Mouse (Mus musculus) MEL (cell line): ENCODE results near the gene Gnai3. TPM values are rescaled to one million over a fixed set of nuclear protein-coding genes. Genes with fewer than 3 reads are reported as not detected.

Experiments used
- DNase-seq: peaks from one replicate; pipeline ENCODE4 v3.0.0; 2011; ENCODE audit warnings: low read depth, low spot score
- H3K27ac ChIP-seq: 2 replicates; pipeline ENCODE4 v1.5.1; 2012; ENCODE audit warnings: low read depth, mild to moderate bottlenecking, control low read depth, low read length, moderate library complexity; ENCODE audit not compliant: control insufficient read depth
- H3K27me3 ChIP-seq, 2 experiments: fragments of 150-350 bp in 1 of 2; sonication (generic) in 1 of 2; 2 replicates each; pipeline ENCODE4 v1.6.1; 2012; ENCODE audit warnings: low read length in 2 of 2, mild to moderate bottlenecking in 2 of 2, improper control_type of control experiment in 1 of 2, moderate library complexity in 1 of 2; ENCODE audit not compliant: insufficient read depth in 2 of 2, control insufficient read depth in 1 of 2
- H3K36me3 ChIP-seq, 2 experiments: 2 replicates each; pipeline ENCODE4 v1.6.1; 2012 to 2014; ENCODE audit warnings: low read length in 2 of 2, improper control_type of control experiment in 1 of 2, inconsistent platforms in 1 of 2, mild to moderate bottlenecking in 1 of 2; ENCODE audit not compliant: insufficient read depth in 2 of 2, control insufficient read depth in 1 of 2
- H3K4me1 ChIP-seq, 2 experiments: fragments of 150-350 bp in 1 of 2; sonication (generic) in 1 of 2; 2 replicates each; pipeline ENCODE4 v1.6.1; 2012; ENCODE audit warnings: low read length in 2 of 2, improper control_type of control experiment in 1 of 2, mild to moderate bottlenecking in 1 of 2; ENCODE audit not compliant: insufficient read depth in 2 of 2, control insufficient read depth in 1 of 2
- H3K4me3 ChIP-seq, 2 experiments: fragments of 150-350 bp in 1 of 2; sonication (generic) in 1 of 2; 2 replicates each; pipeline ENCODE4 v1.5.1; 2012; ENCODE audit warnings: low read depth in 2 of 2, low read length in 2 of 2, mild to moderate bottlenecking in 2 of 2, moderate library complexity in 2 of 2, control low read depth in 1 of 2, improper control_type of control experiment in 1 of 2; ENCODE audit not compliant: control insufficient read depth in 1 of 2, insufficient read depth in 1 of 2
- H3K79me2 ChIP-seq: 2 replicates; pipeline ENCODE4 v1.6.1; 2012; ENCODE audit warnings: mild to moderate bottlenecking, low read length, moderate library complexity; ENCODE audit not compliant: control insufficient read depth, poor library complexity, insufficient read depth
- H3K9ac ChIP-seq: 2 replicates; pipeline ENCODE4 v1.6.1; 2012; ENCODE audit warnings: low read depth, mild to moderate bottlenecking, control low read depth, low read length, moderate library complexity; ENCODE audit not compliant: control insufficient read depth, poor library complexity, severe bottlenecking
- H3K9me3 ChIP-seq: fragments of 150-350 bp; sonication (generic); replicated peaks from 2 replicates; pipeline ENCODE4 v1.6.1; 2012; ENCODE audit warnings: mild to moderate bottlenecking, low read length, improper control_type of control experiment, moderate library complexity; ENCODE audit not compliant: insufficient read depth
- BHLHE40 ChIP-seq: IDR thresholded peaks from 2 replicates; pipeline ENCODE4 v1.6.1; 2012; ENCODE audit warnings: low read depth, mild to moderate bottlenecking, inconsistent platforms, low read length, improper control_type of control experiment, borderline replicate concordance
- CTCF ChIP-seq, 3 experiments: IDR thresholded peaks in 2 of 3; conservative IDR thresholded peaks in 1 of 3; 2 replicates each; pipeline ENCODE4 v1.5.1; 2011 to 2012; ENCODE audit warnings: low read length in 3 of 3, low read depth in 2 of 3, mild to moderate bottlenecking in 2 of 3, improper control_type of control experiment in 1 of 3, inconsistent platforms in 1 of 3, mixed read lengths in 1 of 3, moderate library complexity in 1 of 3; ENCODE audit not compliant: control insufficient read depth in 1 of 3, insufficient read depth in 1 of 3, poor library complexity in 1 of 3, severe bottlenecking in 1 of 3
- E2F4 ChIP-seq: IDR thresholded peaks from 2 replicates; pipeline ENCODE4 v1.6.1; 2011; ENCODE audit warnings: low read depth, low read length, improper control_type of control experiment, borderline replicate concordance
- EP300 ChIP-seq, 2 experiments: IDR thresholded peaks; 2 replicates each; pipeline ENCODE4 v1.6.1; 2011; ENCODE audit warnings: improper control_type of control experiment in 2 of 2, low read length in 2 of 2, low read depth in 1 of 2, mild to moderate bottlenecking in 1 of 2
- ETS1 ChIP-seq: IDR thresholded peaks from 2 replicates; pipeline ENCODE4 v1.6.1; 2012; ENCODE audit warnings: low read depth, mild to moderate bottlenecking, inconsistent platforms, low read length, improper control_type of control experiment, moderate library complexity
- GATA1 ChIP-seq: IDR thresholded peaks from 2 replicates; pipeline ENCODE4 v1.6.1; 2011; ENCODE audit warnings: low read depth, low read length, improper control_type of control experiment
- HCFC1 ChIP-seq: IDR thresholded peaks from 2 replicates; pipeline ENCODE4 v1.6.1; 2012; ENCODE audit warnings: low read depth, mild to moderate bottlenecking, inconsistent platforms, low read length, improper control_type of control experiment, moderate library complexity
- MAFK ChIP-seq: IDR thresholded peaks from 2 replicates; pipeline ENCODE4 v1.6.1; 2011; ENCODE audit warnings: low read depth, mild to moderate bottlenecking, low read length, improper control_type of control experiment, borderline replicate concordance
- MAZ ChIP-seq: IDR thresholded peaks from 2 replicates; pipeline ENCODE4 v1.6.1; 2012; ENCODE audit warnings: low read depth, mild to moderate bottlenecking, inconsistent platforms, low read length, improper control_type of control experiment
- MEF2A ChIP-seq: IDR thresholded peaks from 2 replicates; pipeline ENCODE4 v1.6.1; 2014; ENCODE audit warnings: low read depth, mild to moderate bottlenecking, inconsistent platforms, low read length, improper control_type of control experiment; ENCODE audit not compliant: poor library complexity, insufficient replicate concordance, severe bottlenecking; ENCODE audit errors: extremely low read depth
- MYB ChIP-seq: IDR thresholded peaks from 2 replicates; pipeline ENCODE4 v1.6.1; 2011; ENCODE audit warnings: mild to moderate bottlenecking, low read depth, low read length, improper control_type of control experiment
- MYC ChIP-seq: IDR thresholded peaks from 2 replicates; pipeline ENCODE4 v1.6.1; 2011; ENCODE audit warnings: low read depth, mild to moderate bottlenecking, low read length, improper control_type of control experiment, moderate library complexity
- NELFE ChIP-seq: IDR thresholded peaks from 2 replicates; pipeline ENCODE4 v1.6.1; 2011; ENCODE audit warnings: low read depth, low read length, improper control_type of control experiment
- NRF1 ChIP-seq: IDR thresholded peaks from 2 replicates; pipeline ENCODE4 v1.6.1; 2014; ENCODE audit warnings: low read depth, mild to moderate bottlenecking, inconsistent platforms, low read length, improper control_type of control experiment, moderate library complexity; ENCODE audit not compliant: poor library complexity, insufficient read depth, severe bottlenecking
- POLR2A ChIP-seq, 2 experiments: IDR thresholded peaks; 2 replicates each; pipeline ENCODE4 v1.6.1; 2011 to 2012; ENCODE audit warnings: low read length in 2 of 2, mild to moderate bottlenecking in 2 of 2, control low read depth in 1 of 2, improper control_type of control experiment in 1 of 2, low read depth in 1 of 2, moderate library complexity in 1 of 2; ENCODE audit not compliant: control insufficient read depth in 1 of 2, insufficient read depth in 1 of 2, poor library complexity in 1 of 2
- POLR2AphosphoS2 ChIP-seq: IDR thresholded peaks from 2 replicates; pipeline ENCODE4 v1.6.1; 2011; ENCODE audit warnings: low read length, improper control_type of control experiment
- RAD21 ChIP-seq: IDR thresholded peaks from 2 replicates; pipeline ENCODE4 v1.6.1; 2011; ENCODE audit warnings: mild to moderate bottlenecking, low read depth, low read length, improper control_type of control experiment
- SIN3A ChIP-seq: IDR thresholded peaks from 2 replicates; pipeline ENCODE4 v1.6.1; 2012; ENCODE audit warnings: low read length, improper control_type of control experiment, inconsistent platforms
- SMC3 ChIP-seq: IDR thresholded peaks from 2 replicates; pipeline ENCODE4 v1.6.1; 2011; ENCODE audit warnings: low read depth, low read length, improper control_type of control experiment
- TAL1 ChIP-seq: IDR thresholded peaks from 2 replicates; pipeline ENCODE4 v1.6.1; 2012; ENCODE audit warnings: mild to moderate bottlenecking, inconsistent platforms, low read length, moderate library complexity, mixed read lengths
- TBP ChIP-seq: IDR thresholded peaks from 2 replicates; pipeline ENCODE4 v1.8.0; 2011; ENCODE audit warnings: low read depth, low read length, improper control_type of control experiment
- TCF12 ChIP-seq: IDR thresholded peaks from 2 replicates; pipeline ENCODE4 v1.6.1; 2014; ENCODE audit warnings: low read depth, mild to moderate bottlenecking, inconsistent platforms, low read length, improper control_type of control experiment, moderate library complexity
- USF2 ChIP-seq, 2 experiments: IDR thresholded peaks; 2 replicates each; pipeline ENCODE4 v1.6.1; 2011 to 2012; ENCODE audit warnings: improper control_type of control experiment in 2 of 2, low read length in 2 of 2, borderline replicate concordance in 1 of 2, inconsistent platforms in 1 of 2, low read depth in 1 of 2, mild to moderate bottlenecking in 1 of 2; ENCODE audit not compliant: insufficient read depth in 1 of 2
- ZC3H11A ChIP-seq: IDR thresholded peaks from 2 replicates; pipeline ENCODE4 v1.6.1; 2012; ENCODE audit warnings: low read depth, mild to moderate bottlenecking, inconsistent platforms, low read length, improper control_type of control experiment
- ZKSCAN1 ChIP-seq: IDR thresholded peaks from 2 replicates; pipeline ENCODE4 v1.6.1; 2012; ENCODE audit warnings: low read depth, mild to moderate bottlenecking, inconsistent platforms, low read length, improper control_type of control experiment, moderate library complexity
- ZMIZ1 ChIP-seq: IDR thresholded peaks from 2 replicates; pipeline ENCODE4 v1.6.1; 2012; ENCODE audit warnings: low read depth, mild to moderate bottlenecking, inconsistent platforms, low read length, improper control_type of control experiment, moderate library complexity
- ZNF384 ChIP-seq: IDR thresholded peaks from 2 replicates; pipeline ENCODE4 v1.6.1; 2012; ENCODE audit warnings: low read depth, mild to moderate bottlenecking, inconsistent platforms, low read length, improper control_type of control experiment
- polyA plus RNA-seq, 2 experiments: library from polyadenylated mRNA; stranded (reverse) in 1 of 2; unstranded in 1 of 2; fragments of >175 nt in 1 of 2; fragments of >200 nt in 1 of 2; gene quantifications; 2 replicates each; pipeline versions ENCODE4 v1.2.1 to v1.2.4; 2012; ENCODE audit warnings: low replicate concordance in 2 of 2, low read depth in 1 of 2; ENCODE audit not compliant: insufficient read length in 2 of 2, insufficient read depth in 1 of 2, missing spikeins in 1 of 2
- total RNA-seq: library from RNA; depleted of rRNA; stranded (reverse); fragments of 300-350 nt; gene quantifications from 2 replicates; pipeline ENCODE4 v1.2.3, GENCODE M21; 2012

The Gnai3 gene
- total and polyA plus RNA-seq, 3 experiments = 74.2 to 96.4 (median 92.1) TPM

GRCm38 (mm10) chr3:108088842-108089380 lies 57.0 kb downstream of the Gnai3 start:
- no peak overlapping the region for H3K27ac ChIP-seq
- H3K36me3 ChIP-seq = peaks cover 0 to 23% of the 10 kb centered on the region in 2 experiments; a peak in 3 of 4 replicates
- H3K27me3 ChIP-seq = no peaks in the 10 kb centered on the region
- H3K4me3 ChIP-seq = no peak overlapping the region
- no peak overlapping the region for H3K9ac ChIP-seq
- H3K4me1 ChIP-seq = peaks cover 4 to 33% of the 10 kb centered on the region in 2 experiments; a peak in 3 of 4 replicates
- no peaks in the 10 kb centered on the region for H3K9me3 ChIP-seq
- TF ChIP-seq TAL1 (no peak), POLR2AphosphoS2 (no peak), E2F4 (no peak), USF2 (IDR thresholded peaks at IDR 0.05; ENCODE audit: borderline replicate concordance in 1 of 2, insufficient read depth in 1 of 2, low read depth in 1 of 2, low read length in 2 of 2) (no peak), ZMIZ1 (no peak), POLR2A (IDR thresholded peaks at IDR 0.05; ENCODE audit: control insufficient read depth in 1 of 2, insufficient read depth in 1 of 2, low read depth in 1 of 2, low read length in 2 of 2, poor library complexity in 1 of 2) (no peak), MAFK (no peak), MYC (no peak), MEF2A (no peak), BHLHE40 (no peak), TBP (no peak), NRF1 (no peak), ETS1 (no peak), SIN3A (no peak), TCF12 (no peak), CTCF (IDR thresholded peaks at IDR 0.05 in 2 of 3, conservative IDR thresholded peaks at IDR 0.05 in 1 of 3; ENCODE audit: control insufficient read depth in 1 of 3, insufficient read depth in 1 of 3, low read depth in 2 of 3, low read length in 3 of 3, poor library complexity in 1 of 3, severe bottlenecking in 1 of 3) (no peak), NELFE (no peak)
- no peak for DNase-seq
- H3K79me2 ChIP-seq = peaks cover 28% of the 10 kb centered on the region

GRCm38 (mm10) chr3:108087329-108087728 lies 58.6 kb downstream of the Gnai3 start:
- Histone ChIP-seq H3K27me3 (no peaks in the 10 kb centered on the region), H3K79me2 (peaks cover 44% of the 10 kb centered on the region), H3K9me3 (no peaks in the 10 kb centered on the region), H3K9ac (peak overlapping the region; percentile 92), H3K4me1 (peaks cover 12 to 34% of the 10 kb centered on the region in 2 experiments), H3K4me3 (peak overlapping the region; percentile 81 to 89; a peak in 3 of 4 replicates), H3K36me3 (peaks cover 0 to 30% of the 10 kb centered on the region in 2 experiments; a peak in 3 of 4 replicates), H3K27ac (peak overlapping the region; percentile 48)
- TF ChIP-seq MYB (no peak), GATA1 (no peak), HCFC1 (no peak), ZKSCAN1 (no peak), ZNF384 (no peak), RAD21 (no peak), E2F4 (no peak), MAZ (no peak), ZC3H11A (no peak), USF2 (IDR thresholded peaks at IDR 0.05; ENCODE audit: borderline replicate concordance in 1 of 2, insufficient read depth in 1 of 2, low read depth in 1 of 2, low read length in 2 of 2) (no peak), SMC3 (no peak), EP300 (IDR thresholded peaks at IDR 0.05; ENCODE audit: low read depth in 1 of 2, low read length in 2 of 2) (no peak), TCF12 (no peak), SIN3A (no peak)
- no peak for DNase-seq
